Mouse (Mus musculus): ENCODE data around the gene Rtn4rl2. TPM values are rescaled to one million over a fixed set of nuclear protein-coding genes. Genes with fewer than 3 reads are reported as not detected.

Gene Rtn4rl2
- polyA plus RNA-seq, 1 experiment from 2014 or later: 5.2 TPM

DNA sequence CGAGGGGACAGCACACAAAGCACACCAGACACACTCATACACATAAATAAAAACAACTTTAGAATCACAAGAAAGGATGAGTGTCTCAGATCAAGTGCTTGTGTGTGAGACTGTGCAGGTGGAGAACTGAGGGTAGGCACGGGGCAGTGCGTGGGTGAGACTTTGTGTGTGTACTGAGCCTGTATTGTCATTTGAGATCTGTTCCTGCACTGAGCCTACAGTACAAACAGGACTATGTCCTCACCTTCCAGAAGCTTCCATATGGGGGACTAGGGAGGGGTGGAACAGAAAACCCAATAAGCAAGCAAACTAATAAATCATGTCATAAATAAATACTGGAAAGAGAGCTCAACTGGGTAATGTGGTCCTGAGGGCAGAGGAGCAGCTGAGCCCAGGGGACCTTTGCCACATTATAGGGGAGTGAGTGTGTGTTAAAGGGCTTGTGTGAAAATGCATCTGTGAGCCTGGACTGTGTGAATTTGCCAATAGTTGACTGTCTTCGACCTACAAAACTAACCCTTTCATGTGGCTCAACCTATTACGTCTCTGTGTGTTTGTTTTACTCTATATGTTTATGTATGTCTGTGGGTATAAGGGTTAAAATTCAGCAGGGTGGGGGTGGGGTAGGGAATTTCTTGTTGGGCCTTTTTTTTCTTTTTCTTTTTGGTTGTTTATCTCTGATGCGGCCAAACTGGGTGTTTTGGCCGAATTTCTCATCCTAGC, 35.9 kb downstream of the Rtn4rl2 start:
- Histone ChIP-seq H3K4me1 (replicated peaks; ENCODE audit: control insufficient read depth, insufficient read depth, low read length) (peaks cover 4% of the 10 kb centered on the region), H3K4me2 (ENCODE audit: low read depth, low read length, severe bottlenecking) (no peak overlapping the region), H3K36me3 (ENCODE audit: control insufficient read depth, insufficient read depth, low read length) (no peaks in the 10 kb centered on the region; the same call in 1 of the 2 replicates), H3K27me3 (ENCODE audit: control insufficient read depth, insufficient read depth, low read length) (no peaks in the 10 kb centered on the region), H3K4me3 (ENCODE audit: low read depth, low read length) (no peak overlapping the region), H3K9me3 (ENCODE audit: control insufficient read depth, low read length) (no peaks in the 10 kb centered on the region), H3K9ac (ENCODE audit: low read length) (no peak overlapping the region), H3K27ac (ENCODE audit: low read depth, low read length) (no peak overlapping the region)
- ATAC-seq (replicated peaks; ENCODE audit: low FRiP score): no peak
- no peak for DNase-seq (ENCODE audit: low spot score)
- 63% methylated on average over 7 of the region's 7 CpGs for WGBS

DNA sequence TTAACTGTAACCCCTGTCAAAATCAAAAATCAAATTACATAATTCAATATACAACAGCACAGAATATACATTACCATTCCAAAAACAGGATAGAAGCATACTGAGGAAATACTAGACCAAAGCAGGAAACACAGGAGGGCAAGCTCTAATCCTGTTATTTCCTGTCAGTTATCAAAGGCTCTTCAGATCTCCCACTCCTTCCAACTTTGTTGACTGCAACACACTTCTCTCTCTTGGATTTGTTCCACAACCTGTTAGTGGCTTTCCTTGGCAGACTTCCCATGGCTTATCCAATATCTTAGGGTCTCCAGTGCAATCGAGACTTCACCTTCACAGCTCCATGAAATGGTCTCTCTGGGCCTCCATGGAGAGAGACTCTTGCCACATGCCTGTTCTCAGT, 41.3 kb downstream of the Rtn4rl2 start:
- no peak overlapping the region for H3K27ac ChIP-seq (ENCODE audit: low read depth, low read length)
- ATAC-seq (replicated peaks; ENCODE audit: low FRiP score) (no peak), DNase-seq (ENCODE audit: low spot score) (no peak)
- H3K4me3 ChIP-seq (ENCODE audit: low read depth, low read length): no peak overlapping the region
- H3K9ac ChIP-seq (ENCODE audit: low read length): no peak overlapping the region
- H3K9me3 ChIP-seq (ENCODE audit: control insufficient read depth, low read length): no peaks in the 10 kb centered on the region
- H3K36me3 ChIP-seq (ENCODE audit: control insufficient read depth, insufficient read depth, low read length): no peaks in the 10 kb centered on the region
- H3K27me3 ChIP-seq (ENCODE audit: control insufficient read depth, insufficient read depth, low read length): no peaks in the 10 kb centered on the region
- WGBS: 82% methylated on average over 1 of the region's 1 CpGs
- no peak overlapping the region for H3K4me2 ChIP-seq (ENCODE audit: low read depth, low read length, severe bottlenecking)
- peaks cover 3% of the 10 kb centered on the region; the same call in 1 of the 2 replicates for H3K4me1 ChIP-seq (replicated peaks; ENCODE audit: control insufficient read depth, insufficient read depth, low read length)

DNA sequence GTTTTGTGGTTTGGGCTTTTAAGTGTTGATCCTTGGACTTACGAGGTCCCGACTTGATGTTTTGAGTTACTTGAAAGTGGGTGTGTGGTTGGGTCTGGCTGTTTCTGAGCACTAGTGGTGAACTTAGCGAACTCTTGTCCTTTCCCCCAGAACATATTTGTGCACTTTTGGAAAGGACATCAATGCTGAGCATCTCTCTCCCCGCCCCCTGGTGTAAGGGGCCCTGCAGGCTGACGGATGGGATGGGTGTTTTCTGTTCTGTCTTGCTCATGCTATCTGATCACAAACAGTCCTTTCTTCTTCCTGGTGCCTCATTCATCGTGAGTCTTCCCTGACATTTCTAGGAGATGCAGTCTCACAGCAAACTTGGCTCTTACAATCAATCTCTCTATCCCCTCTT, 42.9 kb downstream of the Rtn4rl2 start:
- DNase-seq (ENCODE audit: low spot score) (no peak), ATAC-seq (replicated peaks; ENCODE audit: low FRiP score) (no peak)
- no peaks in the 10 kb centered on the region; the same call in 1 of the 2 replicates for H3K27me3 ChIP-seq (ENCODE audit: control insufficient read depth, insufficient read depth, low read length)
- H3K27ac ChIP-seq (ENCODE audit: low read depth, low read length): no peak overlapping the region
- H3K36me3 ChIP-seq (ENCODE audit: control insufficient read depth, insufficient read depth, low read length): no peaks in the 10 kb centered on the region
- no peaks in the 10 kb centered on the region for H3K9me3 ChIP-seq (ENCODE audit: control insufficient read depth, low read length)
- H3K4me3 ChIP-seq (ENCODE audit: low read depth, low read length): no peak overlapping the region
- H3K9ac ChIP-seq (ENCODE audit: low read length): no peak overlapping the region
- no peak overlapping the region for H3K4me2 ChIP-seq (ENCODE audit: low read depth, low read length, severe bottlenecking)
- WGBS: 88% methylated on average over 6 of the region's 6 CpGs
- peaks cover 7% of the 10 kb centered on the region; the same call in 1 of the 2 replicates for H3K4me1 ChIP-seq (replicated peaks; ENCODE audit: control insufficient read depth, insufficient read depth, low read length)

DNA sequence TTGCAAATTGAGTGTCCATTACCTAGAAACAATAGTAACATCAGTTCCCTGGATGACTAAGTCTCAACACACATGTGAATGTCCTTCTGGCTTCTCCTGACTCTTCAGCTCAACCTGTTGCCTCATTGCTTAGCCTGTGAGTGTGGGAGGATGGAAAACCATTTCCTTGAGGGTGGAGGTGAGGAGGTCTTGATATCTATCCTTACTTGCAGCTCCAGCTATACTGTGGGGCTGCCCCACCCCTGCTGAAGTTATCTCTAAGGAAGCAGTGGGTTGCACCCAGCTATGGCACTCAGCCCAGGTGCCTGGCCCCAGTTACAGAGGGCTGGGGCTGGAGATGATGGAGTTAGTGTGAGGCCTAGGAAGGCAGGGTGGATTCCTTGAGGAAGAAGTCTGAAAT, 44.6 kb downstream of the Rtn4rl2 start:
- Histone ChIP-seq H3K9me3 (ENCODE audit: control insufficient read depth, low read length) (no peaks in the 10 kb centered on the region), H3K9ac (ENCODE audit: low read length) (no peak overlapping the region), H3K4me1 (replicated peaks; ENCODE audit: control insufficient read depth, insufficient read depth, low read length) (peaks cover 7% of the 10 kb centered on the region; the same call in 1 of the 2 replicates), H3K4me2 (ENCODE audit: low read depth, low read length, severe bottlenecking) (peak overlapping the region; percentile 96), H3K27ac (ENCODE audit: low read depth, low read length) (no peak overlapping the region), H3K4me3 (ENCODE audit: low read depth, low read length) (peak overlapping the region; percentile 68; the same call in 1 of the 2 replicates), H3K27me3 (ENCODE audit: control insufficient read depth, insufficient read depth, low read length) (peaks cover 5% of the 10 kb centered on the region; the same call in 1 of the 2 replicates), H3K36me3 (ENCODE audit: control insufficient read depth, insufficient read depth, low read length) (no peaks in the 10 kb centered on the region)
- DNase-seq (ENCODE audit: low spot score) (no peak), ATAC-seq (replicated peaks; ENCODE audit: low FRiP score) (no peak)

DNA sequence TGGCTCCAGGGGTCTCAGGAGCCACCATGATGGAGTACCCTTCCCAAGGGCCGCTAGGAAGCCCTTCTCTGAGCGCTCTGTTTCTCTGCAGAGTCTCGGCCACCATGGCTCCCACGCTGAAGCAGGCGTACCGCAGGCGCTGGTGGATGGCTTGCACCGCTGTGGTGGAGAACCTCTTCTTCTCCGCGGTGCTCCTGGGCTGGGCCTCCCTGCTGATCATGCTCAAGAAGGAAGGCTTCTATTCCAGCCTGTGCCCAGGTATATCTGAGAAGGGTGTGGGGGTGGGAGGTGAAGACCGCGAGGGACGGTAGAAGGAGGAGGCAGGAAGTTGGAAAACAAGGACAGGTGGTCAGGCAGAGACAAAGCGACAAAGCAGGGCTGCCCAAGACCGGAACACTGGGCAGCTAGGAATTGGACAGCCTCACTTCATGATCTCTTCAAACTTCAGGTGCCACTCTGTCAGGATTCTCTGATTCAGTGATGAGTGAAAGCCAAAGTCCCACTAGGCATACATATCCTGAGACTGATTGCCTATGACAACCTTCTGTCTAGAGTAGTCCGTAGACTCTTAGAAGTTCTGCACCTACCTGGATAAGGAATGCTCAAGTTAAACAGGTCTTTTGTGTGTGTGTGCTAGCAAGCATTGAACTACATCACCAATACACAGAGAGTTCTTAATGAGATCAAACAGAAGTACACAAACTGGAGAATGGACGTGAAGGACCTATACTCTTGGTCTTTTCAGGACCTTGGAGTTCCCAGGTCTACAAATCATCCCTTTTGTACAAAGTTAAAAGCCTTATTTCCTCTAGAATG, 45.6 kb downstream of the Rtn4rl2 start:
- DNase-seq (ENCODE audit: low spot score) (no peak), ATAC-seq (replicated peaks; ENCODE audit: low FRiP score) (no peak; the same call in 1 of the 2 replicates)
- Histone ChIP-seq H3K4me1 (replicated peaks; ENCODE audit: control insufficient read depth, insufficient read depth, low read length) (peaks cover 7% of the 10 kb centered on the region; the same call in 1 of the 2 replicates), H3K4me2 (ENCODE audit: low read depth, low read length, severe bottlenecking) (peak overlapping the region; percentile 96), H3K27ac (ENCODE audit: low read depth, low read length) (peak overlapping the region; percentile 74), H3K9ac (ENCODE audit: low read length) (peak overlapping the region; percentile 89), H3K36me3 (ENCODE audit: control insufficient read depth, insufficient read depth, low read length) (no peaks in the 10 kb centered on the region), H3K4me3 (ENCODE audit: low read depth, low read length) (peak overlapping the region; percentile 68), H3K9me3 (ENCODE audit: control insufficient read depth, low read length) (no peaks in the 10 kb centered on the region), H3K27me3 (ENCODE audit: control insufficient read depth, insufficient read depth, low read length) (peaks cover 5% of the 10 kb centered on the region; the same call in 1 of the 2 replicates)
- WGBS: 6% methylated on average over 17 of the region's 17 CpGs

DNA sequence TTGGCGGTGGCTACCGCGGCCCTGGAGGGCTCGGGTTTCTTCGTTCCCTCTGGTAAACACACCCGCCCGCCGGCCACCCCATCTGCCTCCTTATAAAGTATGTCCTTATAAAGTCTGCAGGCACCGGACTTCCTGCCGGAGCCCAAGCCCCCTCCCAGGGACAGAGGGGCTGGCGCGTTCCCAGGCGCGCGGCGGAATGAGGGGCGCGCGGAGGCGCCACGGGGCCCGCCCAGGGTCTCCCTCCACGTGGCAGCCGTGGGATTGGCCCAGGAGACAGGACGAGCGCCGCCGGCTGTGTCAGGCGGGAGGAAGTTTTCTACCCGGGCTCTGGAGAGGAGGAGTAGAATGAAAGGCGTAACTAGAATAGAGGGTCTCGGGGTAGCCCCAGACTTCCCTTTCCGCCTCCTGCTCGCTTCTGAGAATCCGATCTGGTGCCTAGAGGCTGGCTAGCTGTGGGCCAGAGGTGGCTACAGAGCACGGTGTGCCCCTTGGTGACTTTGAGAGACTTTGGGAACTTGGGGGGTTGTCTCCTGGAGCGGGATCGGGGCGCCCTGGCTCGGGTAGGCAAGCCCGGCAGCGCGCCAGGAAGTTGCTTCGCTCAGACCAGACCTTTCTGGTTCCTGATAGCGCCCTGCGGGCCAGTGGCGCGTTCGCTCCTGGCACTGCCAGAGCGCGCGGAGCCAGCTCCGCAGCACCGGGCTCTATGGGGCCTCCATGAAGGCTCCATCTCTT, 46.3 kb downstream of the Rtn4rl2 start:
- Histone ChIP-seq H3K4me1 (replicated peaks; ENCODE audit: control insufficient read depth, insufficient read depth, low read length) (peaks cover 7% of the 10 kb centered on the region; the same call in 1 of the 2 replicates), H3K36me3 (ENCODE audit: control insufficient read depth, insufficient read depth, low read length) (no peaks in the 10 kb centered on the region), H3K27ac (ENCODE audit: low read depth, low read length) (peak overlapping the region; percentile 74), H3K27me3 (ENCODE audit: control insufficient read depth, insufficient read depth, low read length) (peaks cover 5% of the 10 kb centered on the region; the same call in 1 of the 2 replicates), H3K4me2 (ENCODE audit: low read depth, low read length, severe bottlenecking) (peak overlapping the region; percentile 96), H3K4me3 (ENCODE audit: low read depth, low read length) (peak overlapping the region; percentile 68), H3K9me3 (ENCODE audit: control insufficient read depth, low read length) (no peaks in the 10 kb centered on the region), H3K9ac (ENCODE audit: low read length) (peak overlapping the region; percentile 89)
- ATAC-seq (replicated peaks; ENCODE audit: low FRiP score) (peak; percentile 89), DNase-seq (ENCODE audit: low spot score) (peak; percentile 90)
- under 1% methylated on average over 54 of the region's 54 CpGs for WGBS

DNA sequence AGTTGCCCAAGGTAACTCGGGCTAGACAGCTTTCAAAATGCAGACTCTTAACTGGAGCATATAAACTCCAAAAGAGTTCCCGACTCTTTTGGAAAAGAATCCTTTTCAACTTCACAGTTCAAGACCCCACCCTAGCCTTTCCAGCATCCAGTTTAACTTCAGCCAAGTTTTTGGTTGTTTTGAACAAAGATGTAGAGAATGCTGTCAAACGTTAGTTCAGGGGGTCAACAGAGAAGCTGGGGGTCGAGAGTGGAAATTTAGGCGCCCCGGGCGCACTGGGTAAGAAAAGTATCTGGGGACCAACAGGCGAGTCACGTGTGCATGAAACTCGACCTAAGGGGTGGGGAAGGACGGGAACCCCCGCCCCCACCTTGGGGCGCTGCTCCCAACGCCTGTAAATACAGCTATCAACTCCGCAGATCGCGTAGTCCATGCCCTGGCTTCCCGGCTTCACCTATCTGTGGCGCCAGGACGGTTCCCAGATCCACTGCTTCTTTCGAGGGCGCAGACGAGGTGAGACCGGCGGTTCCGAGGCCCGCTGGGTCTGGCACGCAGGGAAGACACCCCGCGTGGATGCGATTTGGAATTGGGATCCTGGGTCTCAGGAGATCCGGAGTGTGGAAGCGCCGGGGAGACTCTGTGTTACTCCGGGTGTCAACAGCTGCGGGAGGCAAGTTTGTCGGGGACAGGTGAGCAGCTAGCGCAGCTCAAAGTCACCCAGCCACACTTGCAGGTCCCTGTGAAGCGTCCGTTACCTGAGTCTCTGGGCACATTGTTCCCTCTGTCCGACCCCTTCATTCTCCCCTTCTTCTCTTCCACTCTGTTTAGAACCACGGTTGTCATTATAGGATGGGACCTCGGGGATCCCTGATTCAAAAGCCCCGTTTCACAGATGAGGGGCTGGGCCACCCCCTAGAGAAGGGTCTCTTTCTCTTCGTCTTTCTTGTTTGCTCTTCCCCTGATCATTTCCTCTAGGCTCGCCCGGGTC, 47.2 kb downstream of the Rtn4rl2 start:
- H3K27me3 ChIP-seq (ENCODE audit: control insufficient read depth, insufficient read depth, low read length): peaks cover 5% of the 10 kb centered on the region; the same call in 1 of the 2 replicates
- peak overlapping the region; percentile 96 for H3K4me2 ChIP-seq (ENCODE audit: low read depth, low read length, severe bottlenecking)
- no peaks in the 10 kb centered on the region for H3K36me3 ChIP-seq (ENCODE audit: control insufficient read depth, insufficient read depth, low read length)
- peak overlapping the region; percentile 68 for H3K4me3 ChIP-seq (ENCODE audit: low read depth, low read length)
- H3K9ac ChIP-seq (ENCODE audit: low read length): peak overlapping the region; percentile 89
- no peaks in the 10 kb centered on the region for H3K9me3 ChIP-seq (ENCODE audit: control insufficient read depth, low read length)
- peak; percentile 73 for DNase-seq (ENCODE audit: low spot score)
- peak overlapping the region; percentile 74 for H3K27ac ChIP-seq (ENCODE audit: low read depth, low read length)
- peaks cover 7% of the 10 kb centered on the region; the same call in 1 of the 2 replicates for H3K4me1 ChIP-seq (replicated peaks; ENCODE audit: control insufficient read depth, insufficient read depth, low read length)
- peak; percentile 31 for ATAC-seq (replicated peaks; ENCODE audit: low FRiP score)
- 1% methylated on average over 47 of the region's 47 CpGs for WGBS
